Mouse (Mus musculus) midbrain, embryonic 16.5 days (tissue): ENCODE measurements around the gene Stpg1. TPM values are rescaled to one million over a fixed set of nuclear protein-coding genes. Genes with fewer than 3 reads are reported as not detected.

Experiments
- ATAC-seq: fragments of 200-750 bp; cut with Nextera tagmentation; 2 replicates; pipeline ENCODE4 v1.8.0; 2017; ENCODE audit warnings: moderate TSS enrichment
- H3K27ac ChIP-seq: fragments of 300-500 bp; sonication (generic); 2 replicates; pipeline ENCODE4 v1.5.1; 2014; ENCODE audit warnings: mild to moderate bottlenecking, low read length, mixed read lengths
- H3K27me3 ChIP-seq: fragments of 300-500 bp; sonication (generic); 2 replicates; pipeline ENCODE4 v1.6.1; 2014; ENCODE audit warnings: low read depth, low read length, mixed read lengths; ENCODE audit not compliant: control insufficient read depth, insufficient read depth
- H3K36me3 ChIP-seq: fragments of 300-500 bp; sonication (generic); 2 replicates; pipeline ENCODE4 v1.6.1; 2014; ENCODE audit warnings: mild to moderate bottlenecking, low read length, moderate library complexity, mixed read lengths; ENCODE audit not compliant: control insufficient read depth, insufficient read depth
- H3K4me1 ChIP-seq: fragments of 300-500 bp; sonication (generic); 2 replicates; pipeline ENCODE4 v1.6.1; 2014; ENCODE audit warnings: mild to moderate bottlenecking, low read length, mixed read lengths; ENCODE audit not compliant: control insufficient read depth, insufficient read depth
- H3K4me2 ChIP-seq: fragments of 300-500 bp; sonication (generic); 2 replicates; pipeline ENCODE4 v1.6.1; 2014; ENCODE audit warnings: mild to moderate bottlenecking, low read length, mixed read lengths
- H3K4me3 ChIP-seq: fragments of 300-500 bp; sonication (generic); 2 replicates; pipeline ENCODE4 v1.5.1; 2014; ENCODE audit warnings: low read depth, mild to moderate bottlenecking, low read length, moderate library complexity, mixed read lengths
- H3K9ac ChIP-seq: fragments of 300-500 bp; sonication (generic); 2 replicates; pipeline ENCODE4 v1.6.1; 2014; ENCODE audit warnings: low read depth, low read length, mixed read lengths
- H3K9me3 ChIP-seq: fragments of 300-500 bp; sonication (generic); replicated peaks from 2 replicates; pipeline ENCODE4 v1.6.1; 2014; ENCODE audit warnings: mild to moderate bottlenecking, low read length, mixed read lengths; ENCODE audit not compliant: control insufficient read depth, poor library complexity, severe bottlenecking
- WGBS: fragments of 180-500 bp; shearing (Covaris S2); extraction: QIAGEN DNeasy Blood & Tissue Kit; methylation state at CpG from one replicate; pipeline ENCODE4 v1.1.7; 2014; 5-methylcytosine and 5-hydroxymethylcytosine counted together
- microRNA-seq: library from miRNA; unstranded; fragments of <30 nt; microRNA quantifications from one replicate; pipeline ENCODE4, GENCODE M21; 2017
- polyA plus RNA-seq: library from polyadenylated mRNA; unstranded; fragments of >200 nt; fragmentation: Nextera tagmentation; extraction: Ambion mirVana; gene quantifications from 2 replicates; pipeline ENCODE4 v1.2.1, GENCODE M21; 2015

Stpg1 gene
- polyA plus RNA-seq, 1 experiment from 2014 or later = 1.1 TPM

GRCm38 (mm10) chr4:135575365-135576140 lies 81.0 kb downstream of the Stpg1 start:
- H3K9ac ChIP-seq = no peak overlapping the region
- no peak overlapping the region for H3K27ac ChIP-seq
- no peaks in the 10 kb centered on the region for H3K9me3 ChIP-seq
- no peak for ATAC-seq
- peaks cover 18% of the 10 kb centered on the region for H3K27me3 ChIP-seq
- 67% methylated on average over 15 of the region's 15 CpGs for WGBS
- no peak overlapping the region for H3K4me3 ChIP-seq
- no peaks in the 10 kb centered on the region for H3K36me3 ChIP-seq
- H3K4me1 ChIP-seq = peaks cover 15% of the 10 kb centered on the region
- no peak overlapping the region for H3K4me2 ChIP-seq

GRCm38 (mm10) chr4:135578490-135578889 lies 83.9 kb downstream of the Stpg1 start:
- Histone ChIP-seq H3K4me1 (peaks cover 9% of the 10 kb centered on the region), H3K36me3 (no peaks in the 10 kb centered on the region), H3K4me2 (no peak overlapping the region), H3K27ac (no peak overlapping the region), H3K9me3 (no peaks in the 10 kb centered on the region), H3K9ac (no peak overlapping the region), H3K4me3 (no peak overlapping the region), H3K27me3 (peaks cover 3% of the 10 kb centered on the region; the same call in 1 of the 2 replicates)
- WGBS = 89% methylated on average over 5 of the region's 5 CpGs
- ATAC-seq = no peak

- no peaks in the 10 kb centered on the region; the same call in 1 of the 2 replicates for H3K27me3 ChIP-seq
- H3K4me1 ChIP-seq = 0 out of 2 replicates have a peak, but pooled peaks cover 4% of the 10 kb centered on the region
- no peaks in the 10 kb centered on the region for H3K36me3 ChIP-seq
- H3K4me2 ChIP-seq = no peak overlapping the region
- no peak overlapping the region for H3K9ac ChIP-seq
- WGBS = 60% methylated on average over 6 of the region's 6 CpGs
- H3K27ac ChIP-seq = no peak overlapping the region
- ATAC-seq = no peak
- no peaks in the 10 kb centered on the region for H3K9me3 ChIP-seq
- H3K4me3 ChIP-seq = no peak overlapping the region
Observed at GRCm38 (mm10) chr4:135579695-135580094, 85.1 kb downstream of the Stpg1 start.

GRCm38 (mm10) chr4:135581222-135581910 lies 86.8 kb downstream of the Stpg1 start:
- H3K36me3 ChIP-seq = no peaks in the 10 kb centered on the region
- H3K9ac ChIP-seq = no peak overlapping the region
- H3K4me2 ChIP-seq = no peak overlapping the region
- H3K27ac ChIP-seq = no peak overlapping the region
- H3K4me3 ChIP-seq = no peak overlapping the region
- 33% methylated on average over 12 of the region's 12 CpGs for WGBS
- no peaks in the 10 kb centered on the region for H3K9me3 ChIP-seq
- H3K4me1 ChIP-seq = 0 out of 2 replicates have a peak, but pooled peaks cover 4% of the 10 kb centered on the region
- H3K27me3 ChIP-seq = no peaks in the 10 kb centered on the region
- no peak for ATAC-seq

GRCm38 (mm10) chr4:135584838-135585237 lies 90.2 kb downstream of the Stpg1 start:
- Histone ChIP-seq H3K4me2 (no peak overlapping the region), H3K4me1 (0 out of 2 replicates have a peak, but pooled peaks cover 4% of the 10 kb centered on the region), H3K27me3 (no peaks in the 10 kb centered on the region), H3K27ac (no peak overlapping the region), H3K9me3 (no peaks in the 10 kb centered on the region), H3K36me3 (no peaks in the 10 kb centered on the region), H3K4me3 (no peak overlapping the region), H3K9ac (no peak overlapping the region)
- 56% methylated on average over 4 of the region's 4 CpGs for WGBS
- no peak for ATAC-seq

Small RNA genes lying within 50 kb of the gene (microRNA-seq; reads per million reads assigned to microRNA genes)
- gene Gm25317 = not detected

Other genes with a start within 250 kb of the Stpg1 start
- 49.2 and 55.6 TPM in 2 replicates for gene Clic4, start 222.0 kb upstream of the Stpg1 start, polyA plus RNA-seq
- gene Srrm1, start 141.5 kb upstream of the Stpg1 start, polyA plus RNA-seq = 172 and 196 TPM in 2 replicates
- 0.71 and 0.83 TPM in 2 replicates for gene Ncmap, start 96.6 kb upstream of the Stpg1 start, polyA plus RNA-seq
- gene Rcan3, start 60.9 kb upstream of the Stpg1 start, polyA plus RNA-seq = 58.3 and 59.1 TPM in 2 replicates
- 10.8 and 11.2 TPM in 2 replicates for gene Nipal3, start 248 bp downstream of the Stpg1 start, polyA plus RNA-seq
- gene Grhl3, start 78.8 kb downstream of the Stpg1 start, polyA plus RNA-seq = 0.87 and 1.5 TPM in 2 replicates
- gene Ifnlr1, start 191.5 kb downstream of the Stpg1 start, polyA plus RNA-seq = 0.20 and 0.31 TPM in 2 replicates
- not detected in 2 replicates for gene Il22ra1, start 233.4 kb downstream of the Stpg1 start, polyA plus RNA-seq